Mouse (Mus musculus) layer of hippocampus, postnatal 14 days (tissue): ENCODE measurements around the gene Arhgdig. TPM values are rescaled to one million over a fixed set of nuclear protein-coding genes. Genes with fewer than 3 reads are reported as not detected.

Source experiments
- DNase-seq, 2 experiments: peaks; one replicate each; pipeline ENCODE4 v3.0.0; 2021 to 2022; ENCODE audit warnings: low spot score in 2 of 2, mixed read lengths in 1 of 2
- long read RNA-seq, 2 experiments: library from polyadenylated mRNA; stranded (forward); transcript quantifications; one replicate each; pipeline ENCODE4 v2.0.0; 2021
- total RNA-seq, 2 experiments: library from RNA; stranded (reverse); gene quantifications; 2 replicates each; pipeline ENCODE4 v1.2.3; 2021

Arhgdig gene
- total RNA-seq, result 100 to 1,000 TPM; 147 to 158 TPM
- long read RNA-seq, experiment 1, transcript Arhgdig-201 (6 exons, 1,032 nt), result major isoform, 164 of 189 reads
- long read RNA-seq, experiment 1, partial matches to known transcripts, result 5 of 189 reads
- long read RNA-seq, experiment 1, other reads (novel, unspliced or antisense), result 17 of 189 reads
- long read RNA-seq, experiment 2, transcript Arhgdig-201 (6 exons, 1,032 nt), result major isoform, 362 of 388 reads
- long read RNA-seq, experiment 2, transcript Arhgdig-202 (6 exons, 1,029 nt), result minor isoform, 11 of 388 reads
- long read RNA-seq, experiment 2, partial matches to known transcripts, result 3 of 388 reads
- long read RNA-seq, experiment 2, other reads (novel, unspliced or antisense), result 12 of 388 reads

DNA sequence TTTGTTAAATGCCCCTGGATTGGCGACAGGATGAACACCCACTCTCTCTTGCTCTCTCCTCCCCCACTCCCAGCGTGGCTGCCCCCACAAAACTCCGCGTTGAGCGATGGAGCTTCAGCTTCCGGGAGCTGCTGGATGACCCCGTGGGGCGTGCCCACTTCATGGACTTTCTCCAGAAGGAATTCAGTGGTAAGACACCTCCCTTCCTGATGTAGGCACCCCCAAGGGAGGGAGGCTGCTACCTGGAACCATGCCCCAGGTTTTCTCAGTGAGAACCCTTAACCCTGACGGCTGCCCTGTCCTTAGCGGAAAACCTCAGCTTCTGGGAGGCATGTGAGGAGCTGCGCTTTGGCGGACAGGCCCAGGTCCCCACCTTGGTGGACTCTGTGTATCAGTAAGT, at the start of gene Arhgdig:
Gene Arhgdig (minus strand): TSS at position 101 of the 400 bp plus-strand sequence.
- DNase-seq, result no peak

DNA sequence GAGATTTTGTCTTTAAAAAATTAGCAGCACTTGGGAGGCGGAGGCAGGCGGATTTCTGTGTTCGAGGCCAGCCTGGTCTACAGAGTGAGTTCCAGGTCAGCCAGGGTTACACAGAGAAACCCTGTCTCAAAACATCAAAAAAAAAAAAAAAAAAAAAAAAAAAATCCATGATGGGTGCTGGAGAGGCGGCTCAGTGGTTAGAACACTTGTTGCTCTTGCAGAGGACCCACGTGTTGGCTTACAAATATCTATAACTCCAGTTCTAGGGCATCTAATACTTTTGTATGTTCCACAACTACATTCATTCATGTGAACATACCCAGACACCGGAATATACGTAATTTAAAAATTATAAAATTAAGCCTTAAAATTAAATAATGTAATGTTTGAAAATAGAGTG, 47.7 kb upstream of the Arhgdig start:
- DNase-seq, result no peak

DNA sequence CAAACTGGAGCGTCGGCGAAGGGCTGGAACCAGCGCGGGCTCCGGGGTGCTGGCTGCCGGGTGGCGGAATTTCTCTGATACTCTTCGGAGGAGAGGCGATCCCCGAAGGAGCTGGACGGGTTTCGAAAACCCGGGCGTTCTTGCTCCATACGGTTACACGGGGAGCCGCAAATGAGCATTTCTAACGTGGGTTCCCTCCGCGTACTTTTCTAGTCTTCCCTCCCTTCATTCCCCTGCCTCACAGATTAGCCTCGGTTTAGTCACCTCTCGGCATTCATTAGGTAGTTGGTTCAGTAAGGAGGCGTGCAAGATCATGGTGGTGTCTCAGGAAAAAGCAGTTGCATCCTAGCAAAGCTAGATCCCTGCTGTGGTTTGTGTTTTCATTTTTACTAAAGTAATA, 45.8 kb upstream of the Arhgdig start:
- DNase-seq, result no peak

DNA sequence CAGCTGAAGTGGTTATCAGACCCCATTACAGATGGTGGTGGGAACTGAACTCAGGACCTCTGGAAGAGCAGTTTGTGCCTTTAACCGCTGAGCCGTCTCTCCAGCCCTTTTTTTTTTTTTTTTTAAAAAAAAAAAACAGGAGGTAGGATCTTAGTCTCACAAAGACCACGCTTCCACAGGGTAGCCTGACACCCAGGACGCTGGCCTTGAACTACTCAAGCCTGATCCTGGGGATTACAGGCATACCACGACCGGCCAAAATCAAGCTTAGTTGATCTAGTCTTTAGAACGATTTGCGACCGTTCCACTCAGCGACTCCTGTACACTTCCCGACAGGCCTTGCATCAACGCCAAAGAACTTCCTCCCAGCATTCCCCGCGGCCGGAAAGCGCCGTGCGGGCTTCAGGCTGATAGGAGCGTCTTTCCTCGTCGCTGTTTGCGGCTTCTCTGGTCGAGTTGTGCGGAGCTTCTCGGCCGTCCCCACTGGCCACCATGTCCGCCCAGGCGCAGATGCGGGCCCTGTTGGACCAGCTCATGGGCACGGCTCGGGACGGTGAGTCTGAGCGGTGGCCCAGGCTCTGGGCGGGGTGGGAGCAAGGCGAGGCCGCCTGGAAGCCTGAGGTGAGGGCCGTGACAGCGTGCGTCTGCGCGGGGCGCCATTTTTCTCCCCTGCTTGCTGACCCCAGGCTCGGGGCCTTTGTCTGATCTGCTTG, 45.1 kb upstream of the Arhgdig start, which contains the start of gene Luc7l:
Gene Luc7l (plus strand): TSS at position 358 of the 713 bp plus-strand sequence.
- DNase-seq, result peak; percentile 96 to 97

DNA sequence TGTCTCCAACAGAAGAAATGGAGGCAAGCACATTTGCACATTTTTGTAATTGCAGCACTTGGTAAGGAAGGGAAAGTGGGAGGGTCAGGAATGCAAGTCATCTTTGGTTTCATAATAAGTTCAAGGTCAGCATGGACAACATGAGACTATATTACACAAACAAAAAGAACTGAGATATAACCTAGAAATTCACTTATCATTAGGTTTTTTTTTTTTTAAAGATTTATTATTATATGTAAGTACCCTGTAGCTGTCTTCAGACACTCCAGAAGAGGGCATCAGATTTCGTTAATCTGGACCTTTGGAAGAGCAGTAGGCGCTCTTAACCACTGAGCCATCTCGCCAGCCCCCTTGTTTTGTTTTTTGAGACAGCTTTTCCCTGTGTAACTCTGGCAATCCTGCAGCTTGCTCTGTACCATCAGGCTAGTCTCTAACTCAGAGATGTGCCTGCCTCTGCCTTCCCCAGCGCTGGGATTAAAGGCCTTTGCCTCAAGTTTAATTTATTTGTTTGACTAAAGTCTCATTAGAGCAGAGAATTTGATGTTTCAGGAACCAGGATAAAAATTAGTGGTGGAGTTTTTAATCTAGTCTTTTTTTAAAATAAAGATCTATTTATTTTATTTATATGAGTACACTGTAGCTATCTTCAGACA, 44.4 kb upstream of the Arhgdig start:
- DNase-seq, result no peak

DNA sequence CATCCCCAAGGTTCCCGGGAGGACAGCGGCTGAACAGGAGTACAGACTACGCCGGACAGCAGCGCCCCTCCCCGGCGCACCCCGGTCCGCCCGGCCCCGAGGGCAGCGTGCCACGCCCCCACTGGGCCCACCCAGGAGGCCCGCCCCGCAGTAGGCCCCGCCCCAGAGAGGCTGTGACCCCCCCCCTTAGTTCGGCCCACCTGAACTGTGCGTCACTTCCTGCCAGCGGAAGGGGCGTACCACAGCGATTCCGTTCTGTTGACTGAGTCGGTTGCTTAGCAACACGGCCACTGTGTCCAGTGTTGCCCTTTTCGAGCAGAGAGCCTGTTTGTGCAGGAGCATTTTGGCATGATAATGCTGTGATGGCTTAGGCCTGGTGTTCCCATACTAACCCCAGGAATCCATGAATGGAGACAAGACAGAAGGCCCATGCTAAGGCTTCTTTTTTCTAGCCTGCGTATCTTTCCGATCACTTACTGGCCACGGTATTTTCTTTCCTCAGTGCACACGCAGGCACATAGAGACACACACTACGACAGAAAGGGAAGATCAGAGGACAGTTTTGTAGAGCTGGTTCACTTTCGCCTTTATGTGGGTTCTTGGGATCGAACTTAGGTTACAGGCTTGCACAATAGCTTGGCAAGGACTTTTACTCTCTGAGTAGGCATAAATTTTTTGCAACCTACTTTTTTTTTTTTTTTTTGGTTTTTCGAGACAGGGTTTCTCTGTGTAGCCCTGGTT, 36.7 kb upstream of the Arhgdig start, which contains the start of gene Fam234a:
Gene Fam234a (minus strand): TSS at position 142 of the 741 bp plus-strand sequence.
- DNase-seq, result peak; percentile 86 to 94

DNA sequence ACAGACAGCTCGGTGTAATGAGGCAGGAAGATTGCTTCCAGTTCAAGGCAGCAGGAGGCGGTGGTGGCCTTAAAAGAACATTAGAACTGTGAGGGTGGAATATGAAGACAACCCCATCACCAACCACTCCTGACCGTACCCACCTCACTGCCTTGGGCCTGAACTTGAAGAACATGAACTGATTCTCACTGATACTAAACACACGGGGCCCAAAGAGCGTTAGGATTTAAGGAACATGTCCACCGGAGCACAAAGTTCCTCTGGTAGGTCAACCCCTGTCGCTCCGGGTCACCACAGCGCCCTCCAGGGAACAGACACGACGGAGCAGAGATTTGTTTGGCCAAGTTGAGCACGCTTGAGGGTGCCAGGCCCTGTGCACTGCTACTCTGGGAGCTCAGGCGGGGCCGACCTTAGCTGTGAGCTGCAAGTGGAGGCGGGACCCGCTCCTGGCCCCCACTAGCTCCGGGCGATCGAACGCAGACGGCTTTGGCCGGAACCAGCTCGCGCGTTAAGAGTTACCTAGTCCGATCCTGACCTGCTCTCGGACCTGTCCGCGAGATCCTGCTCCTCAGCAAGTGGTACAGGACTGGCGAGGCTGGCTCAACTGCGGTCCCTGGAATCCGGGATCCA, 36.0 kb upstream of the Arhgdig start:
- peak in 1 of 2 experiments; percentile 65 for DNase-seq

DNA sequence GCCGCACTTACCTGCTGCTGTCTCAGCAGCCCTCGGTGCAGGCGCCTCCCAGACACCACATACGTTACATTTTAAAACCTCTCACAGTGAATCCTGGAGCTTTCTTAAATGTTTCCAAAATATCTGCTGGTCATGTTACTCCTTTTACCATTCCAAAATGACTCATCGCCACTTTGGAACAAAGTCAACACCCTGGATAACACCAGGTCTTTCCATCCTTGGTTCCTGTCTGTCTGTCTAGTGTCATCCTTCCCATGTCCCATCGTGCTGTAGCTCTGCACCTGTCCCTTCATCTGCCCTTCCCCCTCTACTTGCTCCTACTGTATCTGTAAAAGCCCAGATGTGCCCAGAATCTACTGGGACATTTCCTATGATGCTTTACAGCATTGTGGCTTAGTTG, 33.4 kb upstream of the Arhgdig start:
- no peak for DNase-seq

DNA sequence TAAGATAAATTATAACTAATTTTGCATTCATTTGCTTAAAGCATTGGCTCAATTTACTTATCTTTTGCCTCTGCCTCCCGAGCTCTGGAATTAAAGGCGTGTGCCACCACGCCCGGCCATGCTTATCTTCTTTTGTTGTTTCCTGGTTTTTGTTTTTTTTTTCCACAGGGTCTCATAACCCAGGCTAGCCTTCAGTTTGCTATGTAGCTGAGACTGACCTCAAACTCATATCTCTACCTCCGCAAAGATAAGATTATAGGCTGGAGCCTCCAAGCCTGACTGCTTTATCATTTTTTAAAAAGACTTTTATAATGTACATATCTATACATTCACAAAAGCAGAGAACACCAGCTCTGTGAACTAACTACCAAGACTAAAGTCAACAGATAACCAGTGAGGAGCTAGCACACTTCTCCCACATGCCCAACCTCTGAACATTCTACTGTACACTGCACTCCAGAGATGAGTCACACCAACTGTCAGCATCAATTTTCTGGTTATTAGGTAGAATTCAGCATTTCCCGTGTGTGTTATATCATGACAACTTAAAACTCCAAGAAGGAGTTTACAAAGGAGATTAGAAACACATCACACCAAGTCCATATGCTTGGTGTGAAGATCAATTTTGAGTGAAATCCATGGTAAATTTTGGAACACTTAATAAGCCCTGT, 32.7 kb upstream of the Arhgdig start:
- no peak for DNase-seq

DNA sequence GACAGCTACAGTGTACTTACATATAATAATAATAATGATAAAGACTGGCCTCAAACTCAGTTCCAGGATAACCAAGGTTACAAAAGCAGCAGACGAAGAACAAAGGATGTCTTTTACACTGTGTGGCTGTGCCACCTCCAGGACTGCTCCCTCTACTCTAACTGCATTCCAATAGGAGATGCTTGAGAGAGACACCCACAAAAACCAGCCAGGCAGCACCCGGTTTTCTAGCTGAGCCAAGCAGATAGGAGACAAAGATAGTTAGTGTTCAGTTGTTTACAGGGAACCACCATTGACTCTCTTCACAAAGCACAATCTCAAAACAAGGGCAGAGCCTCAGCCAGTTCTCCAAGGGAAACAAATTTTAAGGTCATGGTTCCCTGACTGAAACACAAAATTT, 32.0 kb upstream of the Arhgdig start:
- no peak for DNase-seq

DNA sequence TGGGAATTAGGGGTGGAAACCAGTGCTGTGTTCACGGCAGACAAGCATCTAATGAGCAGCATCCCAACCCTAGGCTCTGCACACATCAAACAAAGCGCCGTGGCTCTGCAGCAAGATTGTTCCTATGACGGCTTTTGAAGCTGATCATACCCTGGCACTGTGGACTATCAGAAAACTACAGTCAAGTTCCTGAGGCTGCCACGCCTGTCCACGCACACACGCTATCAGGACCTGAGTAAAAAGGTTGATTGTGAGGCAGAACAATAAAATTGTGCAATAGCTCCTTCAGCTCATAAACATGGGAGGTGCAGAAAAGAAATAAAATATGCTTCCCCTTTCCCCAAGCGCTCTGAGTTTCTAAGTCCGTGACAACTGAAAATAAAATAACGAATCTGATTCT, 30.1 kb upstream of the Arhgdig start:
- no peak for DNase-seq

DNA sequence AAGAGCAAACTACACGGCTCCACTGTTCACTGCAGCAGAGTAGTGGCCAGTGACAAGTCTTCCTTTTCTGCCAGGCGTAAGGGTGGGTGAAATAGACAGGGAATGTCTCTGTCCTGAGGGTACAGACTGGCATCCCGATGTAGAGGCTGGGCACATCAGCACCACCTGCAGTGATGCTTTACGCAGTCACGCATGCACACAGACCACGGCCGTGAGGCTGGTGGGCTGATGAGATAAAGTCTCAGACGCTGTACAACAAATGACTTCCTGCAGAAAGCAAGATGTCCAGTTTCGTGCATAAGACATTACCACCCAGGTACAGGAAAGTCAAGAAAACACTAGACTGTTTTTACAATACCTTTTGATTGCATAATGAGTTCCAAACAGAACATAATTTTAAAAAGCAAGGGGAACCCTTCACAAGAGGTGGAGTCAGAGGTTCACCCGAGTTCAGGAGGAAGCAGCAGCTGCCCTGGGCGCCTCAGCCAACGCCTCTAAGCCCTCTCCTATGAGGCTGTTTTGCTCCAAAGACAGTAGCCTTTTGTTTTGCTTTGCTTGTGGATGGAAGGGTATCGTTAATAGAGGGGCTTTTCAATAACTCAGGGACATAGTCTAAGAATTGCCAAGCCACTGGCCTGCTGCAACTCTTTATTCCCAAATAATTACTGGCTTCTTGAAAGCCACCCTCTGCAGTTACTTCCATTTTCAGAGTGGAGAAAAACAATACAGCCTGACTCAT, 27.7 kb upstream of the Arhgdig start:
- DNase-seq, result no peak

DNA sequence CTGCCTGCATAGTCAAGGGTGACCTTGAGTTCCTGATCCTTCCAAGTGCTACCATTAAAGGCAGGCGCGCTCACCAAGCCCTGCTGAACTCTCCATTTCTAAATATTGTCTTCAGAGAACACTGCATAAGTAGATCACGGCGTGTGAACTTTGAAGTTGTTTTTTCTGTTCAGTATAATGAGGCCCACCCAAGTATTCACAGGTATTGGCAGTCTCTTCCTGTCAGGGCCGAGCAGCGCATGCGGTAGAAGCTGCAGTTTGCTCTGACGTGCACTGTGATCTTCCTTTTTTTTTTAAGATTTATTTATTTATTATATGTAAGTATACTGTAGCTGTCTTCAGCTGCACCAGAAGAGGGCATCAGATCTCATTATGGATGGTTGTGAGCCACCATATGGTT, 26.8 kb upstream of the Arhgdig start:
- DNase-seq, result no peak

DNA sequence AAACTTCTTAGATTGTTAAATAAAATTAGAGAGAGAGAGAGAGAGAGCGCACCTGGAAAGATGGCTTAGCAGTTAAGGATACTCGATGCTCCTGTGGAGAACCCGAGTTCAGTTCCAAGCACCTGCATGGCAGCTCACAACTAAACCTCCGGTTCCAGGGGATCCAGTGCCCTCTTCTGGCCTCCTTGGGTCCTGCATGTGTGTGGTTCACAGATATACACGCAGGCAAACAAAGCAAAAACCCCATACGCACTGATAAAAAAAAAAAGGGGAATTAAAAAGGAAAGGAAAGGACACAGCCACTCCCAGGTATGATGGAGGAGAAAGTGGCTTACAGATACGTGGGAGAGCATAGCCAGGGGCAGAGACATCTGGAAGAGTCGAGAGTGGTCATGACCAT, 25.3 kb upstream of the Arhgdig start:
- no peak for DNase-seq

DNA sequence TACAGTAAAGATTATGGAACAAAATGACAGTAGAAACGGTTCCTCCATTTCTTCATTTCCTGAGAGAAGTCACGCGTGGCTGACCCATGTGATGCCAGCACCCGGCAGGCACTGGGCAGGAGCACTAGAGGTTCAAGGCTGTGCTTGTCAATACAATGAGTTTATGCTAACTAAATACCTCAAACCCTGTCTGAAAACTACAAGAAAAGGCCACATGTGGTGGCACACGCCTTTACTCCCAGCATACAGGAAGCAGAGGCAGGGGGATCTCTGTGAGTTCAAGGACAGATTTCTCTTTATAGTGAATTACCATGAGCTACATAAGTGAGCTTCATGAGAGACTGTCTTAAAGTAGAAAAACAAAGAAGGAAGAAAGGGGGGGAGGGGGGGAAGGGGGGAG, 23.6 kb upstream of the Arhgdig start:
- no peak for DNase-seq

DNA sequence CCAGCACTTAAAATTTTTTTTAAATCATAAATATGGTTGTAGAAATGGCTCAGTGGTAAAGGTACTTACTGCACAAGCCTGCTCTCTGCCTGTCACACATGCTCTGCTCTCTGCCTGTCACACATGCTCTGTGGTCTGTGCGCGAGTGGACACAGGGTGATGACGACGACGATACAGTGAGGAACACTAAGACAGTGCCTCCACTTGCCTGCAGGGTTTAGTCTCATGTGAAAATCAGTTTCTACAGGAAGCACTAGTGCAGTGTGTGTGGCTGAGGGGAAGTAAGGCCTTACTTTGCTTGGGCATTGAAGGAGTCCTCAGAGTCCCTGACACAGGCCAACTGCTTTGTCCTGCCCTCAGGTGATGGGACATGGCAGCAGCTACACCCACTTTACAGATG, 22.2 kb upstream of the Arhgdig start:
- DNase-seq, result no peak

DNA sequence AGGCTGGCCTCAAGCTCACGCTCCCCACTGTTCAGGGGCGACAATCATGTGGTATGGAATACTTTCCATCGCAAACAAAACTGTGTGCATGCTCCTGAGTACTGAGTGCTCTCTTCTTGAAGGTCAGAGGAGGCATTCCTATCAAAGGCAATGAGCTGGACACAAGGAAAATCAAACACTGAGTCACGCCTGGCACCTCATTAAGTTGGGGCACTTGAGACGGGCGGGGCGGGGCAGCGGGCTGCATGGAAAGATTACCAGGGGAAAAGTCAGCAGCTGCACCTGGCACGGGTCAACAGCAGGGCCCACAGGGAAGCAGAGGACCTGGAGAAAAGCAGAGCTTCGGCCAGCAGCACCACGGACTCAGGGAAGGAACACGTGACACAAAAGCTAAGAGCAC, 17.6 kb upstream of the Arhgdig start:
- no peak for DNase-seq

DNA sequence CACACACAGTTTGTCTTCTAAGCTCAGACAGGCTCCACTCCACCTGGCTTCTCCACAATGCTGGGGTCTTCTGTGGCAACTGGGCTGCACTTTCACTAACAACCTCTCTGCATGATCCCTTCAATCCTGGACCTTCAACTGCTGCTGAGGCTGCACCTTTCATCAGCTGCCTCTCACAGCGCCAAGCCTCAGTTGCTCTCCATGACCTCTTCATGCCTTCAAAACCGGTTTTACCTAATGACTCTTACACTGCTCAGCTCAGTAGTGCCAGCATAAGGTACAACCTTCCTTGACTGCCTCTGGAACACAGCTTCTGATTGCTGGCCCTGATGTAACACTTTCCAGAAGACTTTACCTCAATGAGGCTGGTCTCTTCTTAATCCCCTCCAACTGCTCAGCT, 13.9 kb upstream of the Arhgdig start:
- DNase-seq, result no peak

DNA sequence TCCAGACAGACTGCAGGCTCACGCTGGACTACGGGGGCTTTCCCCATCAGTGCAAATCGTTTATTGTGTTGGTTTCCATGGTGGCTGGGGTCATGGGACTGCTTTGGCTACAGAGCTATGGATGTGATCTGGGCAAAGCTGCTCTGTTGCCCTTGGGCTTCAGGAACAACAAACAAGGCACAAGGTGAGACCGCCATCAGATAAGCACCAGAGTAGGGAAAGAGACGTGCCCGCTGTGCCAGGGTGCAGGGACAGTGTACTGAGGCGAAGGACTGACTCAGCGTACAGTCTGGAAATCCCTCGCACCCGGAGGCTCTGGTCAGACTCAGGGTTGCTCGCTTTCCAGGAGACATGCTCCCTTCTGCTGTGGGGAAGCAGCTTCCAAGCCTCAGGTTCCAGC, 5.1 kb upstream of the Arhgdig start:
- DNase-seq, result no peak

DNA sequence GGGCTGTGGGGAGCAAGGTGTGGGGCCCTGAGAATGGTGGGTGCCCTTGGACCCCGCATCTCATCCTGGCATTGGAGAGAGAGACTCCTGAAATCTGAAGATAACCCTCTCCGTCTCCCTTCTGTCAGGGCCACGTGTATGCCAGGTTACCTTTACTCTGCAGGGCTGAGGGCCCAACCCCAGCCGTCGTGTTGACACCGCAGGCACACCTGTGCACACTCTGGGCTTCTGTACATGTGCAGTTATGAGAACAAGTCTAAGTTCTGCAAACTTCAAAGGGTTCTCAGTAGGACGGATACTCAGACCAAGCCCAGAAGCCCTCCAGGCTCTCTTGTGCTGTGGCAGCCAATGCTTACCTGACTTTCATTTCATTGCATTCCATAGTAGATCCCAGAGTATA, 4.7 kb upstream of the Arhgdig start:
- no peak for DNase-seq
